Mouse (Mus musculus) retina, postnatal 7 days (tissue): ENCODE data around the gene Apex2.
A peak's percentile ranks its signal among the peaks of the same experiment; 100 is the strongest.

Experiments
- DNase-seq: peaks from one replicate; pipeline ENCODE4 v3.0.0-alpha.2; 2012; ENCODE audit warnings: low read depth, low spot score

Apex2 gene

DNA sequence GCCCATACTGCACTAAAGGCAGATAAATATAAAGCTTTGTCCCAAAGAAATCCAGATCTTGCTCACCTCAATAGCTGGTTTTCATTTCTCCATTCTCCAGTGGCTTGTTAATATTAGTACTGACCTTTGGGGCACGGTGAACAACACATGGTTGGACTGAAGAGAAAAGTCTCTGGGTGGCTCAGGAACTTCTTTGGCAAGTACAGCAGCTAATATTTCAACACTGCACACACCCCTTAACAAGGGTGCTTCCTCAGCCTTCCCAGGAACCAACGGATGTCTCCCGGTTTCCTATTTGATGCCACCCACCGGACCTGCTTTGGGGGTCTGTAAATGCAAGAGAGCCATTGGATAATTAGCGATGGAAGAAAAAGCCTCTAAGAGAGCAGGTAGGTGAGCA lies at the start of gene Apex2:
Gene Apex2, minus strand, starts transcription at position 173 of the 400 bp plus-strand sequence.
- no peak for DNase-seq

DNA sequence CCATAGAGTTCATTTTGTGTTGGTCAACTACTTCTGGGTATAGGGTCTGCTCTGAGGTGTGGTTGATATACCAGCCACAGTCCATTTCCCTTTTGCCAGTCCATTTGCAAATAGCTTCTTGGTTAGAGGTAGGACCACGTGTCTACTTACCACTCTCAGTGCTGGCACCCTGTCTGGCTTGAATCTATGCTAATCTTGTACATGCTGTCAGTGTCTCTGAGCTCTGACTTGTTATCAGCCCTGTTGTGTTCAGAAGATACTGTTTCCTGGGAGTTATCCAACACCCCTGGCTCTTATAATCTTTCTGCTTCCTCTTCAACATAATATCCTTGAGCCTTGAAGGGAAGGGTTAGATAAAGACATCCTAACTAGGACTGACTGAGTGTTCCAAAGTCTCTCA lies 46.8 kb upstream of the Apex2 start:
- DNase-seq, result no peak

DNA sequence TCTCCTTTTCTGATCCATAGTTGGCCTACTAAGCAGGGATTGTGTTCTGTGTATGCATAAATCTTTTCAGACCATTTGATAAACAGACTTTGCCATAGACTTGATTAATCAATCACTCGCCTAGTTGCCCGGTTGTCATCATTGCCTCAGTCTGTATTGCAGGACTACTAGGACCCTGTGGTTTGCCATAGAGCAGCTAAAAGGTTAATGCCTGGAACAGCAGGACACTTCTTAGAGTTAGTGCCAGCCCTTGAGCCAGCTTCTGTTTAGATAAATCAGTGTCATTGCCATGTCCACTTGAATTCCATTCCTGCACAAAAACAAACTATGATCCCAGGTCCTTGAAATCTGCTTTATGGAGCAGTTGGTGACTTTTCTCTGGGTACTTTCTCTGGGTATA lies 9.2 kb upstream of the Apex2 start:
- DNase-seq, result no peak

DNA sequence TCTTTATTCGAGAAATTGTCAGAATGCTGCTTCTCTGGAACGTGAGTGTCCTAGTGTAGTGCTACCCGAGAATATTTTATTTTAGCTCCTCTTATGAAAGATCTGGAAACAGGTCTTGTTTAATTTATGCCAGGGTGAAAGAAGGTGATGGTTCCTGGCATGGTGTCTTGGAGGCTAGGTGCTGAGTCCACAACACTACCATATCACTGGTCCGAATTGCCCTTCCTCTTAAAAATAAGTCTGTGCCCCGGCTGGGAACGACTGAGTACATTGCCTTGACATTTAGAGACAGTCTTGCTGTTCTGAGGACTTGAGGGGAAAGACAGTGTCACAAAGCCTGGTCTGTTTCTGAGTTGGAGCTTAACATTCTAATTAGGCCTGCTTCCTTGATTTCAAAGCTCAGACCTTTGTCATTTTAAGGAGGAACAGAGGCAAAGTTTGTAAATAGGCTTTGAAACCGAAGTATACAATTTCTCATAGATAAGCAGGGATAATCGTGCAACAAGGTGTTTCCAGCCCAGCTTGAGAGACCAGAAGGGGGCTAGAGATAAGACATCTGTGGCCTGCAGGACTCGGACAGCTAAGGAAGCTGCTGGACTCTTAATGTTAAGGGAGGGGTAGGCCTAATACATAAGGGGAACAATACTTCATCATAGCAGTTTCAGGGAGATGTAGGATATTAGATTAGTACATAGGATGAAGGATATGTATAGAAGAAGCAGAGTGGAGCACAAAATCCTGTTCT lies 5.5 kb upstream of the Apex2 start:
- no peak for DNase-seq

DNA sequence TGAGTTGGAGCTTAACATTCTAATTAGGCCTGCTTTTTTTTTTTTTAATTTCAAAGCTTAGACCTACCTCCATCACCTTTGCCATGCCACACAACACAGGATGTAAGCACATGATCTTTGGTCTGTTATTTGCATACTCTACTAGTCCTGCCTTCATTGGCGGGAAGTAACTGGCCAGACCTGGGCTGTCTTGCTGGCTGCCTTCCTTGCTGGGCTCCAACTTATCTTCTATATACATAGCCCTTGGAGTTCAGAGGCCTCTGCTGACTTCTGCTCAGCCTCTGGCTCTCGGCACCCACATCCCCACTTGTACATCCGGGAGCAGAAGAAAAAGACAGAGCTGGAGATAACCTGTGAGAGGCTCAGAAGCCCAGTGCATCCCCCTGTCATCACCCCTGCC lies 4.5 kb upstream of the Apex2 start:
- DNase-seq, result no peak

DNA sequence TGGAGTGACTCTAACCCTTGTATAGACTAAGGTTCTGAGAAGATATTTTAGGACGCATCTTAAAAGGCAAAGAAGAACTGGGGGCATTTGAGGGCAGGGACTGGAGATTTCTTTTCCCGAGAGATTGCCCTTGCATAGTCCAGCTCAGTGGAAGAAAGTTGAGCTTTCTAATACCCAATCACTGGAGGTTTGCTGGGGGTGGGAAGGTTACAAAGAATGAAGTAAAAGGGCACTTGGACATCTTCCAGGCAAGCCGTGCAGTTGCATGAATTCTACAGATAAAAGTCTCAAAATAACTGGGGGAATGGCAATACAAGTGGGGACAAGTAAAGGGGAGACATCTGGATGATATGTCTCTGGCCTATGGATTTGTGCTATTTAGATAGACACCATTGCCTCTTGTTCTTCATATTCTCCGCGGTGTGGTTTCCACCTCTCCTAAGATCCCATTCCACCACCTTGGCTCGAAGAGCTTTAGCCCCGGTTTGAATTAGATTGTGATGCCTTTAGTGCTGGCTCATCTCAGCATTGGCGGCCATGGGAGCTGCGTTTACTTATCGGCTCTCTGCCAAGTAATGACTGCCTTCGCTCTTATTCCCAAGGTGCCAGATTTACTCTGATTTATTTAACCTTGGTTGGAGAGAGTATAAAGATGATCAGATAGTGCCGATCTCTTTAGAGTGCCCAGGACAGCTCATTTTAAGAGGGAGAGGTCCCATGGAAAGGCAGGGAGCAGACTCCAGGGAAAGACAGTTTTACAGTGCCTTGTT lies 3.8 kb upstream of the Apex2 start:
- no peak for DNase-seq

DNA sequence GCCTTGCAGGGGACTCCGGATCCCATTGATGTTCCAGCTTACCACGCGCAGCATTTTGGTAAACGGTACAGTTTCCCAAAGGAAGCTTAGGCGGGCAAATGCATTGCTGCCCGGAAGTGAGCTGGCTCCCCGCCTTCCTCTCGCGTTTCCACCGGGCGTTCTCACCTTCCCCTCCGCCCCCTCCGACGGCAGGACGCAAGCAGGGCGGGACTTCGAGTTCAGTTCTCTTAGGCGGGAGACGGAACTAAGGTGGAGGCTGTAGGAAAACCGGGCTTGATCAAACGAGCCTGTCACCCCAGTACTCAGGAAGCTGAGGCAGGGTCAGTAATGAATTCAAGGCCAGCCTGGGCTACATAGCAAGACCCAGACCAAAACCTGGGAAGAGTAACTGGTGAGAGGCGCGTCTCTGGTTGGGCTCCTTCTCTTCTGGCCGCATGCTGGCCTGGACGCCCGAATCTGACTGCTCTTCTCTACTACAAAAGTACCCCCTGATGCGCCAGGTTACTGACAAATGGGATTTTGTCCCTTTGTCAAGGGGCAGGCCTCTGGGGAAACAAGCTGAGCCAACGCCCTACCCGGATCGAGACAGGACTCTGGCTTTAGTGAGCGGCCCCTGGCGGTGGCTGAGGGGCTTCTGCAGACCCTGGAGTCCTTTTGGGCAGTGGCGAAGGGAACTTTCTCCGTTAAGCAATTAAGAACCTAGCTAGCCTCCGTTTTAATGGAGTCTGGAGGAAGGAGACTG lies 1.5 kb downstream of the Apex2 start, which contains the start of gene Pfkfb1:
Gene Pfkfb1, plus strand, starts transcription at position 207 of the 742 bp plus-strand sequence.
- peak; percentile 46 for DNase-seq

DNA sequence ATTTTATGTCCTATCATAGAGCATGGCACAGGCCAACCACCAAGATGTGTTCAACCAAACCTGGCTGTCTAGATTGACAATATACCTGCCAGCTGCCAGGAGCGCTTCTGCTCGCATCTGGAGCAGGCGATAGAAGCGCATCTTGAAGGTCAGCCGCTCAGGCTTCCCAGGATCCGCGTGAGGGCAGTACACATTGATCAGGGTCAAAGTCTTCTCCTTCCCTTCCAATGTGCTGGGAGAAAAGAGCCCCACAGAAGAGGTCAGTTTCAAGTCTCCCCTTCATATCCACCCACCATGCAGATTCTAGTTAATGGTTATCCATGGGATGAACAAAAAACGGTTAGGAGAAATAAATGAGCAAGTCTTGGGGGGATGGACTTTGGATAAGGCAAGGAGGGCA lies 4.6 kb downstream of the Apex2 start:
- no peak for DNase-seq

DNA sequence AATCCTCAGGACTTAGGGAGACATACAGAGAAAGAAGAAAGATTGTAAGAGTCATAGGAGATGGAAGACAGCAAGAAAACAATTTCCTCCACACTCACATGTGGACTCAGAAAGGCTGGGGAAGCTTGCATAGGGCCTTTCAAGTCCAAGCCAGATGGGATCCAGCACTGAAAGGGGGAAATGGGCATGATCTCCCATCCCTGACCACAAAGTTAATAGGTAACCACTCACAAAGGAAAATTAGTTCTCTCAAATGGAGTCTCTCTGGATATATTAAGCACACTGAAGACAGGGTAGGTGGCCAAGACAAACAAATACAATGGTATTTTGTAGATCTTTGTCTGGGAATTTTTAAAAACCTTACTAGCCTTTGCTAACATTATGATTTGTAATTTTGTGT lies 7.7 kb downstream of the Apex2 start:
- DNase-seq, result no peak

DNA sequence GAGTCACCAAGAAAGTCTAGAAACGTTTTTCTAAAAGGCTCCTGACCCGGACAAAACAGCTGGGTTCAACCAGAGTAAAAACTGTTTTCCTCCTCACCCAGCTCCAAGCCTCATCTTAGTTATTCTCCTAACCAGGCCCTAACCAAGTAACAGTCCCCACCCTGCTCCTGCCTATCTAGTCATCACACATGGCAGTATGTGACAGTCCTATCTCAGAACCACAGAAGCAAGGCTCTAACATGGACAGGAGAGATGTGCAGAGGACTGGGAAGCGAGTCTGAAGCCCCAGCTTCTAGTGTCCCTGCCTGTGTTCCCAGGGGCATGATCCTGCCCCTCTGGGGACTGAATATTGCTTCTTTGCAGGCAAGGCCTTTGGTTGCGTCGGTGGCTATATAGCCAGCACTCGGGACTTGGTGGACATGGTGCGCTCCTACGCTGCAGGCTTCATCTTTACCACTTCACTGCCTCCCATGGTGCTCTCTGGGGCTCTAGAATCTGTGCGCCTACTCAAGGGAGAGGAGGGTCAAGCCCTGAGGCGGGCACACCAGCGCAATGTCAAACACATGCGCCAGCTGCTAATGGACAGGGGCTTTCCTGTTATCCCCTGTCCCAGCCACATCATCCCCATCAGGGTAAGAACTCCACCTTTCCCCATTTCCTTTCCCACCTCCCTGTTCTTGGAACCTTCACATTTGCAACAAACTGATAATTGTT lies 24.9 kb downstream of the Apex2 start:
- DNase-seq, result no peak

DNA sequence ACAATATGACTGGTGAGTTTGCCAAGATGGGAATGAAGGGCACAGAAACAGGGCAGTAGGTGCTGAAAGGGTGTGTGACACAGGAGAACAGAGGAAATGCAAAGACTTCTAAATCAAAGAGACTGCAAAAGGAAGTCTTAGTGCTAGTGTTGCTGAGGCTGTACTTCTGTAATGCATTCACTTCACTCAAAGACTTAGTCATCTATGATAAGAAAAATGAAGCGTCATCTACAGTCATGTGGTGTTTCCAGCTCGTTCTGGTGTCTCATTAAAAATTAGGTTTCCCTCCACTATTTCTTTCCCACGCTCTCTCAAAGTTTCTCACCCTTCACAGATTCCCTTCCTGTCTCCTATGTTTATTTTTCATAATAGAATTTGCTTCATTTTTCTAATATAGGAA lies 35.6 kb downstream of the Apex2 start:
- no peak for DNase-seq

DNA sequence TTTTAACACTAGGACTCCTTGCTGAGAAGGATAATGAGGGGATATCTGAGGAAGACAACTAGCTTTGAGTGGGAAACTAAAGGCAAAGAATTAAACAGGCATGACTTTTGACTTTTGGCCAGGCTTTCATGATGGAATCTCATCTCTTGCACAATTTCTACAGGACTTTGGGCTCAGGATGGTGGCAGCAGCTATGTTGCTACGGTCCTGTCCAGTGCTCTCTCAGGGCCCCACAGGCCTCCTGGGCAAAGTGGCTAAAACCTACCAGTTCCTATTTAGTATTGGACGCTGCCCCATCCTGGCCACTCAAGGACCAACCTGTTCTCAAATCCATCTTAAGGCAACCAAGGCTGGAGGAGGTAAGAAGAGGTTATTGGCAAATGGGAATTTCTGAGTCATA lies 37.7 kb downstream of the Apex2 start:
- no peak for DNase-seq

DNA sequence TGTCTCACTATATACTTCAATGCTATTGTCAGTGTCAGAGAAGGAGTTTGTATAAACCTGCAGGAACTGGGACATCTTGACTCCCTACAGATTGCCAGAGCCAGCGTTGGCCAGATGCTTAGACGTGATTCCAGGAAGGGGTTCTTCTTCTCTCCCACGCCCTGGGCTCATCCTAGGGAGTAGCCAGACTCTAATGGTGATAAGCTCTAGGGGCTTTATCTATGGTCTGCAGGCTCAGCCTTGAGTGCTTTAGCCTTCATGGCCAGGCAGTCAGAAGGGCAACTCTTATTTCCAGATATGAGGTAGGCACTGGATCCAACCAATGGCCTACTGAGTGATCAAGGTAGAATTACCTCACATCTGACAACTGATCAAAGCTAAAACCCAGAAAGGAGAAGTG lies 40.0 kb downstream of the Apex2 start:
- DNase-seq, result no peak

DNA sequence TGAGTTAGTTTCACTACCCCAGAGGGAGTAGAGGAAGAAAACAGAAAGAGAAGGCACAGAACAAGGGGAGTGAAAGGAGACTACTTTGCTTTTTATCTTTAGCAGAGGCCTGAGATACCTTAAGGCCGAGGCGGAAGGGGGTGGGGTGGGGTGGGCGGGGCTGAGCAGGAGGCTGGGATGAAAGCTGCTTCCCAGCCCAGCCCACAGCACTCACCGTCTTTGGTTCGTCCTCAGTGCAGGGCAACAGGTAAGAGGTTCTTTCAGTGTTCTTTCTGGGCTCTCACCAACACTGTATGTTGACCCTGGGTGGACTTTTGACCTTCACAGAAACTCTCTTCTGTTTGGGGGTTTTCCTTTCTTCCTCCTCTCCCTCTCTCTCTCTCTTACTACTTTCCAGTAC lies 42.4 kb downstream of the Apex2 start, which contains the start of gene Alas2:
Gene Alas2, plus strand, starts transcription at position 137 of the 400 bp plus-strand sequence.
- DNase-seq, result no peak

DNA sequence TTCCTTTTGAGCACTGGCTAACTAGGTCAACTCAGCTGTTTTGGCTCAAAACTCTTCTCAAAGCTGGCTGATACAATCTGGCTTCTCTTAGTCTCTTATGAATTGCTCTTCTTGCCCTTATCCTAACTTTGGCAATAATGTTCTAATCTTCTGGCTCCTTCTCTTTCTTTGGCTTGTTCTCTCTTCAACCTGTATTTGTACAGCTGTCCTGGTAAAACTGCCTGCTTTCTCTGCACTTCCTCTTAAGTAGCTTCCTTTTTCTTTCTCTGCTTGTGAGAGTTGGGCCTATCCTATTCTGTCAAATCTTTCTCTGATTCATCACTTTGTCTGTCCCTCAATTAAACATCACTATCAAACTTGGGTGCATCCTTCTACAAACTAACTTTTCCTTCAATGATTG lies 48.0 kb downstream of the Apex2 start:
- no peak for DNase-seq

DNA sequence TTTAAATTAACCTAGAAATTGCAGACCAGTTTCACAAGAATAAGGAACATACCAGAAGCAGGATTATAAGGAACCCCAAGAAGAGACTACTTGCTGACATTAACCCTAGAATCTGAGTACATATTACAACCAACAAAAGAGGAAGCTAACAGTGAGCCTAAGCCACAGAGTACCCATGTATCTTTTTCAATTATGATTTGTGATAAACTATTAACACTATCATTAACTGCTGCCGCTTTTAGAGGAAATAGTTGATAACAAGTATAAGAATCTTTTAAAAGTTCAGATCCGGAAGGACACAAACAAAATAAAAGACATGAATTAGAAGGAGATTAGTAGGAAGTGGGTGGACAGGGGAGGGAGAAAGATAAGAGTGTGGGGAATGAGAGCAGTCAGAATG lies 49.6 kb downstream of the Apex2 start:
- no peak for DNase-seq

DNA sequence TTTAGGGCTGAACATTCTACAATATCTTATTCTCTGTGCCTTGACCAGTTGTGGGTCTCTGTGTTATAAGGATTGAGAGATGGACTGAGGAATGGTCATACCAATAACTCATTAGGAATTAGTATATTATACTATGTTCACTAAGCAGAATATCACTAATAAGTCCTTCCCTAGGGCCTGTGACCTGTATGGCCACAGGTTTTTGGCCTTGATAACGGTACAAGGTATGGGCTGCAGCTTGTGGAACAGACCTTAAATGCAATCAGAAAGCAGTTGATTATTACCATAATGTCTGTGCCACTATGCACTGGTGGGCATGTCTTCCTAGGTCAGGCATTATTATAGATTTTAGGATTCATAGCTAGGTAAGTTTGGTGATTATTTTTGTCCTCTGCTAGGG lies 73.2 kb downstream of the Apex2 start:
- DNase-seq, result no peak

DNA sequence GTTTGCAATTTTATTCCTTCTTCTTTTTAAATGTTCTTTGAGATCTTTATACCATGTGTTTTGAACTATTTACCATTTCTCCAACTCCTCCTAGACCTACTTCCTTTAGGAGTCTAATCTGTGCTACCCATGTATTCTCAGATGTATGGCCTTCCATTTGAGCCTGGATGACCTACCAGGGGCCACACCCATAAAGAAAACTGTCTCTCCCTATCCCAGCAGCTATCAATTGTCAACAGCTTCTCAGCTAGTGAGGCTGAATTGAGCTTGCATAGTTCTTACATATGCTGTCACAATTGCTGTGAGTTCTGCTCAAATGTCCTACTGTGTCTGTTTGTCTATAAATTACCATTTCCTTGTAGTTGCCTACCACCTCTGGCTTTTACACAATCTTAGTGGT lies 73.7 kb downstream of the Apex2 start:
- DNase-seq, result no peak

DNA sequence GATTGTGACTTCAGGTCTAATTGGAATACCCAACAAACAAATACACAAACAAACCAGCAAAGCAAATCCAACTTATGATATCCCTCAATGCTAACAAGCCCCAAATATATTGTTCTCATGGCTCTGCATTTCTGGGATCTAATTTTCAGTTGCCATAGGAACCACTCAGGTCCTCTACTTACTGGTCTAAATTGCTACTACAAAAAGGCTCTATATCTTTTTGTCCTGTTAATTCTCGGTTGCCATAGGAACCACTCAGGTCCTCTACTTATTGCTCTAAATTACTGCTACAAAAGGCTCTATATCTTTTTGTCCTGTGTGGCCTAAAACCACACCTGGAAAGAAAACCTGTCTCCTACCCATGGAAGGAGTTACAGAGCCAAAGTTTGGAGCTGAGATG lies 75.5 kb downstream of the Apex2 start:
- no peak for DNase-seq

DNA sequence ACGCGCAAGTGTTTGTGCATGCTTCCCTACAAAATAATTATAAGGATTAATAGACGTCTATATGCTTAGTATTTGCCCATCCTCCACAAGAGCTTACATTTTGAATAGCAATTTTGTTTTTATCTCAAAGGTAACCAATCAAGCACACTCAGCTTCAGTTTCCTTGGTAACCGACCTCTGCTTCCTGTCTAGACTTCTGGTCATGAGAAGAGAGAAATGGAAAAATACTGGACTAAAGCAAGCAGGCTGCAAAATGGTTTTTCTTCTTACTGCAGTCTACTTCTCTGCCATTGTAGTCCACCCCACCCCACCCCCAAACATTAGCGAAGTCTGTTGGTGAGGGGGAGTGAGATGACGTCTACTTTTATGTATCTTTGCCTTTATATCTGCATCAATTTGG lies 78.4 kb downstream of the Apex2 start:
- no peak for DNase-seq

DNA sequence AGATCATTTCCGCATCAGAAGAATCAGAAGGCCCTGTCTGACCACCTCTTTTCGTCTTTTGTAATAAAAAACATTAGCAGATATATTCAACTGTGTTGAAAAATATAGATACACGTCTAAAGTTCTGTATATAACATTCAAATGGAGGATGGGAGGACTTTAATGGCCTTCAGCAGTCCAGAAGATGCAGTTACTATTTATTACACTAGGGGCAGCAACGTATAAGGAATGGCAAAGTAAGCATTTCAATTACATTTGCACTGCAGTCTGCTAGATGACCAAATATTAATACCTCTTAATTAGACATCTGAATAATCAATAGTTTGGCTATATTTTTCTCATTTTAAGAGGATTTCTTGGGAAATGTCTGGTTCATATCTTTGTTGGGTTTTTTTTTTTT lies 79.0 kb downstream of the Apex2 start:
- DNase-seq, result peak; percentile 37

DNA sequence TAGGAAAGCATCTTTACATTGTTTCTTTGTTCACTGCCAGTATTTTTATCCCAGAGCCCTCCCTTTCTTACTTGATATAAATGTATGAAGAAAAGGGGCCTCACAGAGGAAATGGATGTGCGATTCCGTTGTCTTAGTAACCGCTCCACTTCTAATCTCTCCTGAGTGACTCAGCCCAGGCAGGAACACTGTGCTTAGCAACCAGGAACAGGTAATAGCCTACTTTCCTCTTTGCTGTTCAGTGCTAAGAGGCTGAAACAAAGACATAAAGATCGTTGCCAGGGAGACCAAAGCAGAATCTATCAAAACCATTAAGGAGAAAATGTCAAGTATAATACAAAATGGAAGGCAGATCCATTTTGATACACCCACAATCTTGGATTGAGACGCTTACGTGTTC lies 81.0 kb downstream of the Apex2 start:
- DNase-seq, result no peak
